Mouse (Mus musculus) neural tube, embryonic 15.5 days (tissue): ENCODE results near the gene Pcsk2. TPM values are rescaled to one million over a fixed set of nuclear protein-coding genes. Genes with fewer than 3 reads are reported as not detected.

Source experiments
- ATAC-seq: fragments of 200-750 bp; cut with Nextera tagmentation; 2 replicates; pipeline ENCODE4 v1.8.0; 2017; ENCODE audit warnings: mild to moderate bottlenecking, moderate TSS enrichment, moderate library complexity; ENCODE audit not compliant: low FRiP score
- H3K27ac ChIP-seq: fragments of 300-500 bp; sonication (generic); replicated peaks from 2 replicates; pipeline ENCODE4 v1.5.1; 2015; ENCODE audit warnings: mild to moderate bottlenecking, inconsistent platforms
- H3K27me3 ChIP-seq: fragments of 300-500 bp; sonication (generic); replicated peaks from 2 replicates; pipeline ENCODE4 v1.6.1; 2015; ENCODE audit warnings: inconsistent platforms
- H3K36me3 ChIP-seq: fragments of 300-500 bp; sonication (generic); 2 replicates; pipeline ENCODE4 v1.6.1; 2015; ENCODE audit warnings: inconsistent platforms
- H3K4me1 ChIP-seq: fragments of 300-500 bp; sonication (generic); 2 replicates; pipeline ENCODE4 v1.6.1; 2015; ENCODE audit warnings: inconsistent platforms
- H3K4me2 ChIP-seq: fragments of 300-500 bp; sonication (generic); 2 replicates; pipeline ENCODE4 v1.6.1; 2015; ENCODE audit warnings: inconsistent platforms, mild to moderate bottlenecking, moderate library complexity
- H3K4me3 ChIP-seq: fragments of 300-500 bp; sonication (generic); replicated peaks from 2 replicates; pipeline ENCODE4 v1.5.1; 2015; ENCODE audit warnings: mild to moderate bottlenecking, inconsistent platforms
- H3K9ac ChIP-seq: fragments of 300-500 bp; sonication (generic); replicated peaks from 2 replicates; pipeline ENCODE4 v1.6.1; 2015; ENCODE audit warnings: mild to moderate bottlenecking, inconsistent platforms
- H3K9me3 ChIP-seq: fragments of 300-500 bp; sonication (generic); replicated peaks from 2 replicates; pipeline ENCODE4 v1.6.1; 2016; ENCODE audit warnings: inconsistent platforms
- WGBS: fragments of 180-500 bp; shearing (Covaris S2); methylation state at CpG from one replicate; pipeline ENCODE4 v1.1.7; 2015; ENCODE audit warnings: mixed read lengths; 5-methylcytosine and 5-hydroxymethylcytosine counted together
- polyA plus RNA-seq: library from polyadenylated mRNA; unstranded; fragments of >200 nt; fragmentation: Nextera tagmentation; extraction: Ambion mirVana; gene quantifications from 2 replicates; pipeline ENCODE4 v1.2.1, GENCODE M21; 2015

Pcsk2 gene
- polyA plus RNA-seq, 1 experiment from 2014 or later, result 28.2 TPM

GRCm38 (mm10) chr2:143708205-143708604, 162.2 kb downstream of the Pcsk2 start:
- Histone ChIP-seq H3K36me3 (no peaks in the 10 kb centered on the region), H3K27me3 (no peaks in the 10 kb centered on the region), H3K9me3 (no peaks in the 10 kb centered on the region), H3K9ac (no peak overlapping the region), H3K27ac (no peak overlapping the region), H3K4me2 (no peak overlapping the region), H3K4me1 (no peaks in the 10 kb centered on the region), H3K4me3 (no peak overlapping the region)
- WGBS, result 71% methylated on average over 3 of the region's 3 CpGs
- no peak for ATAC-seq

- H3K4me3 ChIP-seq, result no peak overlapping the region
- H3K9me3 ChIP-seq, result no peaks in the 10 kb centered on the region
- H3K27ac ChIP-seq, result no peak overlapping the region
- no peak overlapping the region for H3K4me2 ChIP-seq
- no peak overlapping the region for H3K9ac ChIP-seq
- no peaks in the 10 kb centered on the region for H3K4me1 ChIP-seq
- 24% methylated on average over 4 of the region's 4 CpGs for WGBS
- H3K27me3 ChIP-seq, result no peaks in the 10 kb centered on the region
- ATAC-seq, result no peak
- no peaks in the 10 kb centered on the region for H3K36me3 ChIP-seq
Observed at GRCm38 (mm10) chr2:143709249-143709648, 163.3 kb downstream of the Pcsk2 start.

- WGBS, result 64% methylated on average over 2 of the region's 2 CpGs
- Histone ChIP-seq H3K27me3 (no peaks in the 10 kb centered on the region), H3K4me3 (no peak overlapping the region), H3K9me3 (no peaks in the 10 kb centered on the region), H3K36me3 (no peaks in the 10 kb centered on the region), H3K27ac (no peak overlapping the region), H3K4me1 (no peaks in the 10 kb centered on the region), H3K9ac (no peak overlapping the region), H3K4me2 (no peak overlapping the region)
- ATAC-seq, result no peak
Observed at GRCm38 (mm10) chr2:143709979-143710378, 164.0 kb downstream of the Pcsk2 start.

- Histone ChIP-seq H3K27me3 (no peaks in the 10 kb centered on the region), H3K4me3 (no peak overlapping the region), H3K9me3 (no peaks in the 10 kb centered on the region), H3K4me1 (no peaks in the 10 kb centered on the region), H3K27ac (no peak overlapping the region), H3K4me2 (no peak overlapping the region), H3K36me3 (no peaks in the 10 kb centered on the region), H3K9ac (no peak overlapping the region)
- WGBS, result 90% methylated on average over 4 of the region's 4 CpGs
- ATAC-seq, result no peak
Observed at GRCm38 (mm10) chr2:143711886-143712285, 165.9 kb downstream of the Pcsk2 start.

GRCm38 (mm10) chr2:143712901-143713300, 166.9 kb downstream of the Pcsk2 start:
- no peak for ATAC-seq
- H3K27ac ChIP-seq, result no peak overlapping the region
- WGBS, result 36% methylated on average over 3 of the region's 3 CpGs

GRCm38 (mm10) chr2:143713902-143714301, 167.9 kb downstream of the Pcsk2 start:
- WGBS, result 45% methylated on average over 4 of the region's 4 CpGs
- Histone ChIP-seq H3K4me2 (no peak overlapping the region), H3K27me3 (no peaks in the 10 kb centered on the region), H3K4me3 (no peak overlapping the region), H3K27ac (no peak overlapping the region), H3K4me1 (no peaks in the 10 kb centered on the region), H3K9me3 (no peaks in the 10 kb centered on the region), H3K9ac (no peak overlapping the region), H3K36me3 (no peaks in the 10 kb centered on the region)
- no peak for ATAC-seq

More at GRCm38 (mm10) chr2:143712901-143713300, 166.9 kb downstream of the Pcsk2 start:
- Histone ChIP-seq H3K9ac (no peak overlapping the region), H3K36me3 (no peaks in the 10 kb centered on the region), H3K27me3 (no peaks in the 10 kb centered on the region), H3K9me3 (no peaks in the 10 kb centered on the region), H3K4me2 (no peak overlapping the region), H3K4me1 (no peaks in the 10 kb centered on the region), H3K4me3 (no peak overlapping the region)

GRCm38 (mm10) chr2:143715110-143715509, 169.2 kb downstream of the Pcsk2 start:
- no peak overlapping the region for H3K4me2 ChIP-seq
- 74% methylated on average over 4 of the region's 4 CpGs for WGBS

GRCm38 (mm10) chr2:143723231-143723630, 177.3 kb downstream of the Pcsk2 start:
- H3K9me3 ChIP-seq, result no peaks in the 10 kb centered on the region
- ATAC-seq, result no peak

More at GRCm38 (mm10) chr2:143715110-143715509, 169.2 kb downstream of the Pcsk2 start:
- Histone ChIP-seq H3K9me3 (no peaks in the 10 kb centered on the region), H3K4me3 (no peak overlapping the region), H3K36me3 (no peaks in the 10 kb centered on the region), H3K9ac (no peak overlapping the region), H3K27me3 (no peaks in the 10 kb centered on the region), H3K27ac (no peak overlapping the region), H3K4me1 (no peaks in the 10 kb centered on the region)
- no peak for ATAC-seq

GRCm38 (mm10) chr2:143724101-143724500, 178.1 kb downstream of the Pcsk2 start:
- 89% methylated on average over 4 of the region's 4 CpGs for WGBS

More at GRCm38 (mm10) chr2:143723231-143723630, 177.3 kb downstream of the Pcsk2 start:
- no peak overlapping the region for H3K9ac ChIP-seq
- H3K36me3 ChIP-seq, result no peaks in the 10 kb centered on the region
- H3K4me3 ChIP-seq, result no peak overlapping the region
- H3K27me3 ChIP-seq, result no peaks in the 10 kb centered on the region
- H3K4me1 ChIP-seq, result no peaks in the 10 kb centered on the region
- 18% methylated on average over 4 of the region's 4 CpGs for whole genome bisulfite sequencing
- no peak overlapping the region for H3K27ac ChIP-seq
- H3K4me2 ChIP-seq, result no peak overlapping the region

GRCm38 (mm10) chr2:143724720-143725119, 178.8 kb downstream of the Pcsk2 start:
- 76% methylated on average over 8 of the region's 8 CpGs for WGBS
- H3K36me3 ChIP-seq, result no peaks in the 10 kb centered on the region
- no peak overlapping the region for H3K4me2 ChIP-seq
- H3K4me1 ChIP-seq, result no peaks in the 10 kb centered on the region
- no peaks in the 10 kb centered on the region for H3K27me3 ChIP-seq
- no peak overlapping the region for H3K4me3 ChIP-seq
- ATAC-seq, result no peak
- no peak overlapping the region for H3K27ac ChIP-seq
- H3K9me3 ChIP-seq, result no peaks in the 10 kb centered on the region
- no peak overlapping the region for H3K9ac ChIP-seq

More at GRCm38 (mm10) chr2:143724101-143724500, 178.1 kb downstream of the Pcsk2 start:
- H3K36me3 ChIP-seq, result no peaks in the 10 kb centered on the region
- H3K9ac ChIP-seq, result no peak overlapping the region
- H3K4me1 ChIP-seq, result no peaks in the 10 kb centered on the region
- no peak overlapping the region for H3K27ac ChIP-seq
- H3K4me2 ChIP-seq, result no peak overlapping the region
- H3K4me3 ChIP-seq, result no peak overlapping the region
- ATAC-seq, result no peak
- H3K9me3 ChIP-seq, result no peaks in the 10 kb centered on the region
- no peaks in the 10 kb centered on the region for H3K27me3 ChIP-seq

- no peak overlapping the region for H3K27ac ChIP-seq
- no peaks in the 10 kb centered on the region for H3K27me3 ChIP-seq
- 84% methylated on average over 10 of the region's 10 CpGs for WGBS
- no peaks in the 10 kb centered on the region for H3K36me3 ChIP-seq
- no peak overlapping the region for H3K4me2 ChIP-seq
- no peaks in the 10 kb centered on the region for H3K4me1 ChIP-seq
- H3K4me3 ChIP-seq, result no peak overlapping the region
- no peak overlapping the region for H3K9ac ChIP-seq
- H3K9me3 ChIP-seq, result no peaks in the 10 kb centered on the region
- ATAC-seq, result no peak
Observed at GRCm38 (mm10) chr2:143732501-143732900, 186.5 kb downstream of the Pcsk2 start.

GRCm38 (mm10) chr2:143735442-143735841, 189.5 kb downstream of the Pcsk2 start:
- WGBS, result 72% methylated on average over 3 of the region's 3 CpGs
- H3K4me2 ChIP-seq, result no peak overlapping the region
- 0 out of 2 replicates have a peak, but pooled peaks cover 10% of the 10 kb centered on the region for H3K4me1 ChIP-seq
- H3K9ac ChIP-seq, result no peak overlapping the region
- no peak overlapping the region for H3K4me3 ChIP-seq
- no peak for ATAC-seq
- H3K36me3 ChIP-seq, result no peaks in the 10 kb centered on the region
- no peak overlapping the region for H3K27ac ChIP-seq
- no peaks in the 10 kb centered on the region for H3K27me3 ChIP-seq
- H3K9me3 ChIP-seq, result no peaks in the 10 kb centered on the region
